Mouse (Mus musculus) erythroblast, adult 5-6 weeks (primary cell): ENCODE results near the gene Psmb3. TPM values are rescaled to one million over a fixed set of nuclear protein-coding genes. Genes with fewer than 3 reads are reported as not detected.
A peak's percentile ranks its signal among the peaks of the same experiment; 100 is the strongest.

Source experiments
- ATAC-seq: replicated peaks from 2 replicates; pipeline ENCODE4 v1.8.0; 2016; ENCODE audit warnings: moderate number of reproducible peaks, mild to moderate bottlenecking, moderate TSS enrichment, inconsistent platforms; ENCODE audit not compliant: poor library complexity, low FRiP score, severe bottlenecking
- total RNA-seq, 2 experiments: library from RNA; stranded (forward) in 1 of 2; stranded (reverse) in 1 of 2; fragments of 150-400 nt in 1 of 2; fragments of 200-764, 138-1000 nt in 1 of 2; gene quantifications; 2 replicates each; pipeline versions ENCODE4 v1.2.3 to v1.2.4; 2015 to 2017; ENCODE audit warnings: low replicate concordance in 2 of 2

Gene Psmb3
- total RNA-seq, 2 experiments from 2014 or later, result 37.0 to 40.3 TPM

DNA sequence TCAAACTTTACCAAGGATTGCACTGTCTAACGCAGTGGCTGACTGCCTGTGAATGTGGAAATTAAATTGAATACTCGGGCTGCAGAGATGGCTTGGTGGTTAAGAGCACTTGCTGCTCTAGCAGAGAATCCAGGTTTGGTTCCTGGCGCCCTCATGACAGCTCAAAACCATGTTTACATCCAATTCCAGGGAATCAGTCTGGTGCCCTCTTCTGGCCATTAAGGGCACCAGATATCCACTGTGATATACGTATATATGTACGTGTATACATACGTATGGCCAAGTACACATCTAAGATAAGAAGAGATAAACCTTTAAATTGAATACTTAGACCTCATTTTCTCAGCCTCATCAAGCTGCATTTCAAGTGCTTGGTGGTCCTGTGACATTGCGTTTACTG lies 37.0 kb upstream of the Psmb3 start:
- no peak for ATAC-seq

DNA sequence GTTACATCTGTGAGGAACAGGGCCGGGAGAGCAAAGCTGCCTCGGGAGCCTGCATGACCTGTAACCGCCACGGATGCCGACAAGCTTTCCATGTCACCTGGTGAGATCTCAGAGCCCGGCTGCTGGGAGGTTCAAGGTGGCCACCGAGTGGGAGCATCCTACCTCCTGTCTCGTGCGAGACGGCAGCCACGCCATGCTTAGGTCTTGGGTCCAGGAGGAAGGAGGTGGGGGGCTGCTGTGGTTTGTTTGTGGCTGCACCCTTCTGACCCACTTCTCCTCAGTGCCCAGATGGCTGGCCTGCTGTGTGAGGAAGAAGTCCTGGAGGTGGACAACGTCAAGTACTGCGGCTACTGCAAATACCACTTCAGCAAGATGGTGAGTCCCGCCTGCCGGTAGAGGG lies 36.4 kb upstream of the Psmb3 start:
- no peak for ATAC-seq

DNA sequence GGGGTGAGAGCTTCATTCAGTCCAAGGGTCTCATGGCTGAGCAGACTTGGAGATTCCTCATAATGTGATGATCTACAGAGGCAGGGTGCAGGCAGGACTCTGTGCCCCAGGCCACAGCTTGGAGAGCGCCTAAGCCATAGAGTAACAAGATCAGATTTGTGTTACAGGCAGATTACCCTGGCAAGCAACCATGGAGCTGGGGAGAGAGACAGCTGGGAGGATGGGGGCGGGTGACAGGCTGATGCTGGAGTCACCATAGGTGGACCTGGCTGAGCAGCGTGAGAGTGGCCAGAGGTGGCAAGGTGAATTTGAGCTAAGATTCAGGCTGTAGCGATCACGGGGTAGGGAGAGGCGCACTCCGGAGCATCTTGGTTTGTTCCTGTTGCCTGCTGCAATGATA lies 35.0 kb upstream of the Psmb3 start:
- ATAC-seq, result no peak

DNA sequence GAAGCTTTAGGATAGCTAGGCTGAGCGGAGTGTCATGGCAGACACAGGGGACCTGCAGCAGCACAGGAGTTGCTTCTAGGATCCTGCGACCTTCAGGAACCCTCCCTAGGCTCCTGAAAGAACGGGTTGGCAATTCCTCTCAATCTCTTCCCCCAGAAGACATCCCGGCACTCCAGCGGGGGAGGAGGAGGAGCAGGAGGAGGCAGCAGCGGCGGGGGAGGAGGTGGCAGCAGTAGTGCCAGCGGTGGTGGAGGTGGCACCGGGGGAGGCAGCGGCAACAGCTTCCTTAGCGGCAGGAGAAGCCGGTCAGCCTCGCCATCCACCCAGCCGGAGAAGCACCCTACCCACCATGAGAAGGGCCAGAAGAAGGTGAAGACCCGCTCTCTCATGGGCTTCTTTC lies 33.9 kb upstream of the Psmb3 start:
- no peak for ATAC-seq

DNA sequence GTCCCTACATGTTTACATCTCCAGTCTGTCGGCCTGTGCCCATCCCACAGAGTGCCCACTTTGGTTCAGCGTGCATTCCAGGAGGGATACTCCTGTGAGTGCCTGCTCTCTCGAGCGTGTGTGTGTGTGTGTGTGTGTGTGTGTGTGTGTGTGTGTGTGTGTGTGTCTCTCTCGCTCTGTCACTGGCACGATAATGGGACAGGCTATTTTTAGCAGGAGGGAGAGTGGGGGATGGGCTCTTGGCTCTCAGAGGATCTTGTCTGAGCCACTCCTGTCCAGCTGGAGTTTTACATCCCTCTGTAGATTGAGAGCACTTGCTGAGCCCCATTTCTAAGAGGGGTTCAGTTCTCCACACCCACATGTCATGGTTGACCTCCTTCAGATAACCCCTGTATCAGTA lies 33.4 kb upstream of the Psmb3 start:
- no peak for ATAC-seq

DNA sequence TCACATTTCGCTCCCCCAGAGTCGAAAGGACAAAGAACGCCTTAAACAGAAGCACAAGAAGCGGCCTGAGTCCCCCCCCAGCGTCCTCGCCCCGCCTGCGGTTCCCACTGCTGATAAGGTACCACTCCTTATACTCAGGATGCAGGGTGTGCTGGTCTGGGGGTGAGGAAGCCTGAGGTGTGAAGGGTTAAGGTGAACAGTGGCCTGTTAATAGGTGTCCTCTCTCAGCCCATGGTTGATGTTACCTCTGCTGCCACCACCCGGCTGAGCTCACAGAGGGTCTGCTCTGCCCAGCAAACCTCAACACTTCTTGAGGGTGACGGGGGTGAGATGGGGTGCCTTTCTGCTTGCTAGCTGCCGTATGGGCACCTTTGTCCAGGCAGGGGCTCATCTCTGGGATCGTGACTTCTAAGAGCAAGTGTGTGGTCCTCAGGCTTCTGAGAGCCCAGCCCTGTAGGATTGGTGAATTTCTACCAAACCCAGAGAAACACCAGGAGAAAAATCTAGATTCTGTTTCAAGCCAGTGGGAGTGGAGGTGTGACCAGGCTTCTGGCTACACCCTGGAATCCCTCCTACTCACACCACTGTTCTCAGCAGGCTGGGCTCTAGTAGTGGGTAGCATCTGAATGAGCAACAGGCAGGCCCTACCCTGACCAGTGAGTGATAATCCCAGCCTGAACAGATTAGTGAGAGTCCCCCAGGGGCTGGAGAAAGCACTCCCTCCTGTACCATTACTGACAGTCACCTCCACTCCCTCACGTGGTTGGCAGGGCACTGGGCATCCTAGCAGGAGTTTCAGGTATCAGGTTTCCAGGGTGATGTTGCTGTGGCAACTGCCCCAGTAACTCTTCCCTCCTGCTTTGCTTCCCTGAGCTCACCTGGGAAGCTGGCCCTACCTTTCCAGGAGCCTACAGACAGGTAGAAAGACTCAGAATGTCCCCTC lies 32.7 kb upstream of the Psmb3 start:
- no peak for ATAC-seq

- no peak for ATAC-seq
Observed at GRCm38 (mm10) chr11:97671177-97671527, 32.0 kb upstream of the Psmb3 start.

DNA sequence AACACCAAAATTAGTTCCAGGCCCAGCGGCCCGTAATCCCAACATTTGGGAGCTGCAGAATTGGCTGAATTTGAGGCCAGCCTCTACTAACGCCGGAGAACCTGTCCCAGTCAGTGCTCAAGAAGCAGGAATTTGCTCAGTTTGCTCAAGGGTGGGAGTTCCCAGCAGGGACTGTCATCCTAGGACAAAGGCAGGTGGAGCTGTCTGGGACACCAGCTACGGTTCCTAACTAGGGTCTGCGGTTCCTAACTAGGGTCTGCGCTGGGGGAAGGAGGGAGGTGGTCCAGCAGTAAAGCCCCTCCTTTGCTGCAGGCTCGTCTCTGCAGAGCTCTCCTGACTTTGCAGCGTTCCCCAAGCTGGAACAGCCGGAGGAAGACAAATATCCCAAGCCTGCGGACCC lies 30.1 kb upstream of the Psmb3 start:
- ATAC-seq, result no peak

- ATAC-seq, result no peak
Observed at GRCm38 (mm10) chr11:97676050-97676754, 27.0 kb upstream of the Psmb3 start.

- ATAC-seq, result no peak
Observed at GRCm38 (mm10) chr11:97677381-97677780, 25.8 kb upstream of the Psmb3 start.

DNA sequence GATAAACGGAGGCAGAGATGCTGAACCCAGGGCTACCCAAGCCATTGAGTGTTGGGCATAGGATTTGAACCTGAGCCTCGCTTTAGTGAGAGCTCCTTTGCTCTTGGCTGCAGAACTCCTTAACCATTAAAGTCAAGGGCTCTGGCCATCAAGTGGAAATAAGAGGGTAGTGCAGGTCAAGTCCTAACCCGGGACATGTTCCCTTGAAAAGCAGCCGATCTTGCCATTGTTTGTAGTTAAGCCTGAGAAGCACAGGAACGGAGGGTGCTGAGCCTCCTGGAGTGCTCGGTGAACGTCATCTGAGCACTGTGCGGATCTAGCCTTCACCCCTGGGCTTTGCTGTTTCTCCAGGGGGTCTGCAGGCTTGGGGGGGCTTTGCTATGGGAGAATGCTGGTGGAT lies 25.4 kb upstream of the Psmb3 start:
- ATAC-seq, result no peak

DNA sequence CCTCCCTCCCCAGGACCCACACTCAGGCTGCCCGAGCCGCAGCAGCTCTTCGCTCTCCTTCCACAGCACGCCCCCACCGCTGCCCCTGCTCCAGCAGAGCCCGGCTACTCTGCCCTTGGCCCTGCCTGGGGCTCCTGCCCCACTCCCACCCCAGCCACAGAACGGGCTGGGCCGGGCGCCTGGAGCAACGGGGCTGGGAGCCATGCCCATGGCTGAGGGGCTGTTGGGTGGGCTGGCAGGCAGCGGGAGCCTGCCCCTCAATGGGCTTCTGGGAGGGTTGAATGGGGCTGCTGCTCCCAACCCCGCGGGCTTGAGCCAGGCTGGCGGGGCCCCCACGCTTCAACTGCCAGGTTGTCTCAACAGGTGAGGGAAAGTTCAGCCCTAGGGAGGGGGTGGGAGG lies 24.9 kb upstream of the Psmb3 start:
- no peak for ATAC-seq

DNA sequence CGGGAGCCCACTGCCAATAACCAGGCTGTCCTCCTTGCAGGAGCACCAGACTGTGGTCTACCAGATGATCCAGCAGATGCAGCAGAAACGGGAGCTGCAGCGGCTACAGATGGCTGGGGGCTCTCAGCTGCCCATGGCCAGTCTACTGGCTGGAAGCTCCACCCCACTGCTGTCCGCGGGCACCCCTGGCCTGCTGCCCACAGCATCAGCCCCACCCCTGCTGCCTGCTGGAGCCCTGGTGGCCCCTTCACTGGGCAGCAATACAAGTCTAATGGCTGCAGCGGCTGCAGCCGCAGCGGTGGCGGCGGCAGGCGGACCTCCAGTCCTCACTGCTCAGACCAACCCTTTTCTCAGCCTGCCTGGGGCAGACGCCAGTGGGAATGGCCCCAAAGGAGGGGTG lies 22.8 kb upstream of the Psmb3 start:
- ATAC-seq, result no peak

DNA sequence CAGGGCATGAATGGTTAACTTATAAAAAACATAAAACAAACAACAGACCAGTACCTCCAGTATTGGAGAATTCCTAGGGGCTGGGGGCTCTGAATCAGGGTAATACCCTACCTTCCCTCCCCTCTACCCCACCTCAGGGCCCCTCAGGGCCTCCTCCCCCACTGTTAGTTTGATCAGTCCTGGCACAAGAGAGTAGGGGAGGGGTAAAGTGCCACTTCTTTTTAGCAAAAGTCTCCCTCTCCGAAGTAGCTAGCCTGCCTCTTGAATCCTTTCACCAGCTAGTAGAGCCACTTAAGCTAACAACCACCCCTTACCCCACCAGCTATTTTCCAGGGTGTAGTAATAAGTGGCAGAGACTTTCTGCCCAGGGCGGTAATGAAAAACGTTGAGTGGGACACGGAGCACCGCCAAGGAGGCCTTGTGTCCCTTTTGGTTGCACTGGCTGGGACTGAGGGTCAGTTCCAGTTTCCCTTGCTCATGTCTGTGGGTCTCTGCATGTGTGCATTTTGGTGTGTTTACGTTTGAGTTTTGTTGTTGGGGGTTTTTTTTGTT lies 20.6 kb upstream of the Psmb3 start:
- no peak for ATAC-seq

- no peak for ATAC-seq
Observed at GRCm38 (mm10) chr11:97684063-97684680, 19.0 kb upstream of the Psmb3 start.

DNA sequence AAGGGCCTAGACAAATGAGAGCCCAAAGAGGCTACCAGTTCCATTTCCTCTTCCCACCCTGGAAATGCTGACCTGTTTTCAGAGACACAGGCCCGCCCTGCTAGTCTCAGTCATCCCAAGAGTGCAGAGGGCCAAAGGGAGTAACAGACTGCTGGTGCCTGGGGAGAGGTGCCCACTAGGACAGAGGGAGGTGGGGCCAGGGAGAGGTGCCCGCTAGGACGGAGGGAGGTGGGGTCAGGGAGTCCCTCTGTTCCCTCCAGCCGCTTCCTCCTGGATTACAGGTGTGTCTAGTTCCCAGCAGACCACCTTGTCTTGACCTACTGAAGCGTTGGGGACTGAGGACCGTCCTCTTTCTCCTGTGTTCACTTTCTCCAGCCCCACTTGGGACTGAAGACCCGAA lies 18.4 kb upstream of the Psmb3 start:
- no peak for ATAC-seq

GRCm38 (mm10) chr11:97685613-97686321 lies 17.4 kb upstream of the Psmb3 start, which contains the start of gene Cisd3:
Gene Cisd3 (plus strand): TSS chr11:97685826.
- ATAC-seq, result 0 out of 2 replicates have a peak, but pooled peaks have one; percentile 42

DNA sequence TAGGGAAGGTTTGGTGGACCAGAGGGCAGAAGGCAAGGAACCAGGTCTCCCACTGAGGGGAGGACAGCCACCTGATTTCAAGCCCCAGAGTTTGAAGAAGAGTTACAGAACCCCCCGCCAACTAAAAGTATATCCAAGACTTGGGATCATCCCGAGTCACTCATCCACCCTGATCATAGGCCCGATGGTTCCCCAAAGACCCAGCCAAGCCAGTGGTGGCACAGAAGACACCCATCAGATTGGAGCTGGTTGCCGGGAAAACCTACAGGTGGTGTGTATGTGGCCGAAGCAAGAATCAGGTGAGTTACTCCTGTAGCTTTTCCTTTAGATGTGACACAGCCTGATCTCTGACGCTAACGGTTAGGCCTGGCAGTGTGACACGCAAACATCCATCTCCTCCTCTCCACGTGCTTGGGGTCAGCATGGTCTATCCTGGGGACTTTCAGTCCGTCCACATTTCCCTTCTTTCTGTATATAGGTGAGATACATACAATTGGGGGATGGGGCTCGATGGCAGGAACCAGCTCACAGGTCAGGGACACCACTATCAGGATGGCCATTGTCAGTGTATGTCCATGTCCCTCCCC lies 16.8 kb upstream of the Psmb3 start:
- no peak for ATAC-seq

- ATAC-seq, result no peak
Observed at GRCm38 (mm10) chr11:97687061-97687460, 16.1 kb upstream of the Psmb3 start.
